Mouse (Mus musculus): ENCODE data around the gene H2-Q2.

GRCm38 (mm10) chr17:35379369-35379728 lies 37.3 kb downstream of the H2-Q2 start, which contains the start of gene H2-Q4:
- TF ChIP-seq CTCF (IDR thresholded peaks at IDR 0.05; ENCODE audit: extremely low read depth, insufficient read depth, insufficient read length, insufficient replicate concordance) (no peak), POLR2A (IDR thresholded peaks at IDR 0.05; ENCODE audit: low read depth, low read length) (peak; percentile 99)

Data from spleen, adult 2 months (tissue).